Mouse (Mus musculus): ENCODE data around the gene Mthfsd.

The Mthfsd gene

GRCm38 (mm10) chr8:121073174-121074107 lies 34.8 kb downstream of the Mthfsd start:
- no peak for DNase-seq (ENCODE audit: low read depth, low spot score)

- no peak for DNase-seq (ENCODE audit: low read depth, low spot score)
These were observed 35.6 kb downstream of the Mthfsd start for GRCm38 (mm10) chr8:121072406-121073130.

GRCm38 (mm10) chr8:121071454-121071853 lies 36.7 kb downstream of the Mthfsd start:
- no peak for DNase-seq (ENCODE audit: low read depth, low spot score)

GRCm38 (mm10) chr8:121063649-121064048 lies 44.5 kb downstream of the Mthfsd start:
- no peak for DNase-seq (ENCODE audit: low read depth, low spot score)

GRCm38 (mm10) chr8:121062521-121062920 lies 45.7 kb downstream of the Mthfsd start:
- DNase-seq (ENCODE audit: low read depth, low spot score), result no peak

- no peak for DNase-seq (ENCODE audit: low read depth, low spot score)
These were observed 49.1 kb downstream of the Mthfsd start for GRCm38 (mm10) chr8:121059098-121059497.

GRCm38 (mm10) chr8:121058081-121058480 lies 50.1 kb downstream of the Mthfsd start:
- no peak for DNase-seq (ENCODE audit: low read depth, low spot score)

GRCm38 (mm10) chr8:121047441-121047840 lies 60.8 kb downstream of the Mthfsd start:
- no peak for DNase-seq (ENCODE audit: low read depth, low spot score)

- no peak for DNase-seq (ENCODE audit: low read depth, low spot score)
These were observed 64.3 kb downstream of the Mthfsd start for GRCm38 (mm10) chr8:121043719-121044440.
